Mouse (Mus musculus): ENCODE data around the gene Ankrd11.

Ankrd11 gene

GRCm38 (mm10) chr8:122851692-122852545 is 190.2 kb downstream of the Ankrd11 start:
- DNase-seq (ENCODE audit: extremely low read depth, low read depth, low spot score), result no peak

GRCm38 (mm10) chr8:122850641-122851240 is 191.3 kb downstream of the Ankrd11 start:
- DNase-seq (ENCODE audit: extremely low read depth, low read depth, low spot score), result no peak

- no peak for DNase-seq (ENCODE audit: extremely low read depth, low read depth, low spot score)
These were observed 192.7 kb downstream of the Ankrd11 start for GRCm38 (mm10) chr8:122849152-122849910.

GRCm38 (mm10) chr8:122847829-122848561 is 194.1 kb downstream of the Ankrd11 start, which contains the start of gene Cdh15:
TSS of gene Cdh15 (plus strand) at chr8:122847966.
- no peak for DNase-seq (ENCODE audit: extremely low read depth, low read depth, low spot score)

- DNase-seq (ENCODE audit: extremely low read depth, low read depth, low spot score), result no peak
These were observed 196.4 kb downstream of the Ankrd11 start for GRCm38 (mm10) chr8:122845662-122846061.

GRCm38 (mm10) chr8:122844161-122844560 is 197.9 kb downstream of the Ankrd11 start:
- DNase-seq (ENCODE audit: extremely low read depth, low read depth, low spot score), result no peak

GRCm38 (mm10) chr8:122836696-122837095 is 205.4 kb downstream of the Ankrd11 start:
- no peak for DNase-seq (ENCODE audit: extremely low read depth, low read depth, low spot score)

- DNase-seq (ENCODE audit: extremely low read depth, low read depth, low spot score), result no peak
These were observed 205.9 kb downstream of the Ankrd11 start for GRCm38 (mm10) chr8:122836199-122836598.

- DNase-seq (ENCODE audit: extremely low read depth, low read depth, low spot score), result peak; percentile 5
These were observed 207.1 kb downstream of the Ankrd11 start for GRCm38 (mm10) chr8:122834971-122835370.

GRCm38 (mm10) chr8:122834416-122834815 is 207.7 kb downstream of the Ankrd11 start:
- no peak for DNase-seq (ENCODE audit: extremely low read depth, low read depth, low spot score)
